ENCODE assay signal across 8 mouse cellular contexts in genomic region chr2:25581901-25582301, GRCm38 (mm10). TPM values are rescaled to one million over a fixed set of nuclear protein-coding genes. Genes with fewer than 3 reads are reported as not detected.
DNase-seq lines count a peak whose midpoint lies in the region; ATAC-seq lines count a peak whose summit lies in the region.

No protein-coding gene starts in this region.

- peak overlapping the region; percentile 65; the same call in 1 of the 2 replicates for H3K4me2 ChIP-seq in hindbrain, embryonic 13.5 days

- H3K27me3 ChIP-seq in hindbrain, embryonic 13.5 days: peaks cover 41% of the 10 kb centered on the region

- peaks cover 68% of the 10 kb centered on the region for H3K4me1 ChIP-seq in hindbrain, embryonic 13.5 days (replicated peaks)

- H3K4me3 ChIP-seq in hindbrain, embryonic 13.5 days: no peak overlapping the region; the same call in 1 of the 2 replicates

- 31% methylated on average over 6 of the region's 6 CpGs for WGBS in hindbrain, embryonic 13.5 days

- peak overlapping the region; percentile 65 for H3K27ac ChIP-seq in hindbrain, embryonic 13.5 days

- peaks cover 38% of the 10 kb centered on the region for H3K36me3 ChIP-seq in hindbrain, embryonic 13.5 days

- peak overlapping the region; percentile 39; the same call in 1 of the 2 replicates for H3K9ac ChIP-seq in hindbrain, embryonic 13.5 days

- peak; percentile 26 for DNase-seq in adrenal gland, postnatal 10 days
- DNase-seq in adrenal gland, adult 18-20 months (ENCODE audit: low spot score in 2 of 2): no peak
- DNase-seq in right cerebral cortex, adult 2 months (ENCODE audit: low spot score in 2 of 2): peak; percentile 56 to 61
- DNase-seq in right cerebral cortex, postnatal 36 days (ENCODE audit: low spot score in 2 of 2): no peak
- no peak for DNase-seq in MN1 (ENCODE audit: low spot score)
- no peak for DNase-seq in embryo, embryonic 11 days

- H3K9me3 ChIP-seq in hindbrain, embryonic 13.5 days: no peaks in the 10 kb centered on the region

- no peak; the same call in 1 of the 2 replicates for ATAC-seq in hindbrain, embryonic 13.5 days (ENCODE audit: low FRiP score)
- peak; percentile 3; the same call in 1 of the 2 replicates for ATAC-seq in megakaryocyte progenitor cell, adult 5-6 weeks (replicated peaks; ENCODE audit: poor library complexity)

RNA-seq across cellular contexts. Expression of gene Ajm1, which starts 0.3 kb away (rescaled TPM):
- 1 to 10 TPM; 1.8 to 2.2 TPM for total RNA-seq in adrenal gland, postnatal 10 days (2021)
- 1 to 10 TPM; 1.5 to 1.7 TPM for total RNA-seq in adrenal gland, adult 18-20 months (2021)
- 8.1 and 8.2 TPM in 2 replicates for polyA plus RNA-seq in hindbrain, embryonic 13.5 days (2015; fragmentation: Nextera tagmentation; extraction: Ambion mirVana)
- total RNA-seq in megakaryocyte progenitor cell, adult 5-6 weeks (2015): not detected in 2 replicates
- total RNA-seq in megakaryocyte progenitor cell, adult 5-6 weeks (2017): 0.10 TPM in 1 of 2 replicates, not detected in the other

RNA-seq across cellular contexts. Expression of gene Phpt1, which starts 6.9 kb away (rescaled TPM):
- 10 to 100 TPM; 63.5 to 82.8 TPM for total RNA-seq in adrenal gland, postnatal 10 days (2021)
- 10 to 100 TPM; 49.4 to 69.5 TPM for total RNA-seq in adrenal gland, adult 18-20 months (2021)
- polyA plus RNA-seq in hindbrain, embryonic 13.5 days (2015; fragmentation: Nextera tagmentation; extraction: Ambion mirVana): 179 and 182 TPM in 2 replicates
- total RNA-seq in megakaryocyte progenitor cell, adult 5-6 weeks (2015): 48.1 and 56.5 TPM in 2 replicates
- total RNA-seq in megakaryocyte progenitor cell, adult 5-6 weeks (2017): 29.6 and 35.4 TPM in 2 replicates

RNA-seq across cellular contexts. Expression of gene Mamdc4, which starts 7.3 kb away (rescaled TPM):
- 1 to 10 TPM; 1.6 to 6.3 TPM for total RNA-seq in adrenal gland, postnatal 10 days (2021)
- total RNA-seq in adrenal gland, adult 18-20 months (2021): 1 to 10 TPM; 3.4 to 4.4 TPM
- polyA plus RNA-seq in hindbrain, embryonic 13.5 days (2015; fragmentation: Nextera tagmentation; extraction: Ambion mirVana): 2.3 and 2.6 TPM in 2 replicates
- total RNA-seq in megakaryocyte progenitor cell, adult 5-6 weeks (2015): 0.42 and 0.86 TPM in 2 replicates
- total RNA-seq in megakaryocyte progenitor cell, adult 5-6 weeks (2017): 0.12 and 9.3 TPM in 2 replicates

RNA-seq across cellular contexts. Expression of gene Edf1, which starts 24.3 kb away (rescaled TPM):
- 100 to 1,000 TPM; 266 to 285 TPM for total RNA-seq in adrenal gland, postnatal 10 days (2021)
- 100 to 1,000 TPM; 302 to 308 TPM for total RNA-seq in adrenal gland, adult 18-20 months (2021)
- 409 and 436 TPM in 2 replicates for polyA plus RNA-seq in hindbrain, embryonic 13.5 days (2015; fragmentation: Nextera tagmentation; extraction: Ambion mirVana)
- total RNA-seq in megakaryocyte progenitor cell, adult 5-6 weeks (2015): 141 and 144 TPM in 2 replicates
- total RNA-seq in megakaryocyte progenitor cell, adult 5-6 weeks (2017): 95.5 and 128 TPM in 2 replicates

RNA-seq across cellular contexts. Expression of gene Rabl6, which starts 26.4 kb away (rescaled TPM):
- 10 to 100 TPM; 70.0 to 88.5 TPM for total RNA-seq in adrenal gland, postnatal 10 days (2021)
- total RNA-seq in adrenal gland, adult 18-20 months (2021): 10 to 100 TPM; 82.3 to 97.5 TPM
- polyA plus RNA-seq in hindbrain, embryonic 13.5 days (2015; fragmentation: Nextera tagmentation; extraction: Ambion mirVana): 67.9 and 75.5 TPM in 2 replicates
- 37.4 and 49.5 TPM in 2 replicates for total RNA-seq in megakaryocyte progenitor cell, adult 5-6 weeks (2015)
- total RNA-seq in megakaryocyte progenitor cell, adult 5-6 weeks (2017): 54.9 and 86.7 TPM in 2 replicates

Comparison
In these comparisons a context has a peak if more than half of its experiments do, and no peak if none do; other contexts are left out.
1. DNase-seq: peak in adrenal gland, postnatal 10 days (single experiment) and right cerebral cortex, adult 2 months (2 of 2); none in adrenal gland, adult 18-20 months (0 of 2), right cerebral cortex, postnatal 36 days (0 of 2), MN1 (single experiment) and embryo, embryonic 11 days (single experiment).